Mouse (Mus musculus): ENCODE measurements around the gene Gm26566. TPM values are rescaled to one million over a fixed set of nuclear protein-coding genes. Genes with fewer than 3 reads are reported as not detected.

The Gm26566 gene
- total RNA-seq, 2 experiments from 2014 or later: 0.41 TPM; not detected in 1

Other genes with a start within 250 kb of the Gm26566 start
- gene Ifnb1, start 199.0 kb upstream of the Gm26566 start, total RNA-seq (2021): not detected
- gene Ifna15, start 163.6 kb upstream of the Gm26566 start, total RNA-seq (2021): not detected
- gene Ifna14, start 150.0 kb upstream of the Gm26566 start, total RNA-seq (2021): not detected
- not detected for gene Ifna9, start 129.4 kb upstream of the Gm26566 start, total RNA-seq (2021)
- gene Ifna12, start 118.4 kb upstream of the Gm26566 start, total RNA-seq (2021): not detected
- gene C87499, start 87.4 kb upstream of the Gm26566 start, total RNA-seq (2021): not detected
- gene Ifna13, start 77.3 kb upstream of the Gm26566 start, total RNA-seq (2021): not detected
- not detected for gene Ifna16, start 44.9 kb upstream of the Gm26566 start, total RNA-seq (2021)
- gene Ifna2, start 37.9 kb upstream of the Gm26566 start, total RNA-seq (2021): not detected
- not detected for gene Ifnab, start 30.4 kb upstream of the Gm26566 start, total RNA-seq (2021)
- 10 to 100 TPM; 51.0 to 57.1 TPM for gene Klhl9, start 660 bp downstream of the Gm26566 start, total RNA-seq (2021)
- not detected for gene Gm13271, start 33.1 kb downstream of the Gm26566 start, total RNA-seq (2021)
- not detected for gene Gm13283, start 38.3 kb downstream of the Gm26566 start, total RNA-seq (2021)
- not detected for gene Gm13290, start 52.0 kb downstream of the Gm26566 start, total RNA-seq (2021)
- gene Gm13289, start 55.1 kb downstream of the Gm26566 start, total RNA-seq (2021): not detected
- not detected for gene Gm13272, start 58.0 kb downstream of the Gm26566 start, total RNA-seq (2021)
- gene Ifnz, start 60.3 kb downstream of the Gm26566 start, total RNA-seq (2021): not detected
- not detected for gene Gm13276, start 63.9 kb downstream of the Gm26566 start, total RNA-seq (2021)
- gene Gm13277, start 66.8 kb downstream of the Gm26566 start, total RNA-seq (2021): not detected
- not detected for gene Gm13278, start 69.7 kb downstream of the Gm26566 start, total RNA-seq (2021)
- gene Gm13275, start 72.7 kb downstream of the Gm26566 start, total RNA-seq (2021): not detected
- not detected for gene Gm13279, start 75.6 kb downstream of the Gm26566 start, total RNA-seq (2021)
- gene Gm13285, start 77.9 kb downstream of the Gm26566 start, total RNA-seq (2021): not detected
- not detected for gene Gm13287, start 81.4 kb downstream of the Gm26566 start, total RNA-seq (2021)
- gene Gm13288, start 83.7 kb downstream of the Gm26566 start, total RNA-seq (2021): not detected
- gene Ifna7, start 94.4 kb downstream of the Gm26566 start, total RNA-seq (2021): not detected
- not detected for gene Ifna11, start 98.2 kb downstream of the Gm26566 start, total RNA-seq (2021)
- gene Ifna6, start 105.6 kb downstream of the Gm26566 start, total RNA-seq (2021): not detected
- not detected for gene Ifna5, start 113.7 kb downstream of the Gm26566 start, total RNA-seq (2021)
- gene Ifna4, start 120.1 kb downstream of the Gm26566 start, total RNA-seq (2021): not detected
- gene Ifna1, start 128.3 kb downstream of the Gm26566 start, total RNA-seq (2021): not detected
- not detected for gene Ifne, start 158.4 kb downstream of the Gm26566 start, total RNA-seq (2021)

Data from gastrocnemius, postnatal 14 days (tissue).